Mouse (Mus musculus) lung, embryonic 16.5 days (tissue): ENCODE measurements around the gene Tenm2. TPM values are rescaled to one million over a fixed set of nuclear protein-coding genes. Genes with fewer than 3 reads are reported as not detected.

ENCODE experiments used
- ATAC-seq: fragments of 200-750 bp; cut with Nextera tagmentation; 2 replicates; pipeline ENCODE4 v1.8.0; 2017; ENCODE audit warnings: low read depth, mild to moderate bottlenecking, moderate library complexity
- H3K27ac ChIP-seq: fragments of 300-500 bp; sonication (generic); 2 replicates; pipeline ENCODE4 v1.5.1; 2014; ENCODE audit warnings: mild to moderate bottlenecking, control low read depth, low read length
- H3K27me3 ChIP-seq: fragments of 300-500 bp; sonication (generic); 2 replicates; pipeline ENCODE4 v1.6.1; 2014; ENCODE audit warnings: low read depth, low read length, mixed read lengths; ENCODE audit not compliant: control insufficient read depth, insufficient read depth
- H3K36me3 ChIP-seq: fragments of 300-500 bp; sonication (generic); 2 replicates; pipeline ENCODE4 v1.6.1; 2014; ENCODE audit warnings: low read length; ENCODE audit not compliant: control insufficient read depth, insufficient read depth
- H3K4me1 ChIP-seq: fragments of 300-500 bp; sonication (generic); replicated peaks from 2 replicates; pipeline ENCODE4 v1.6.1; 2014; ENCODE audit warnings: low read length, mixed read lengths; ENCODE audit not compliant: control insufficient read depth, insufficient read depth
- H3K4me2 ChIP-seq: fragments of 300-500 bp; sonication (generic); 2 replicates; pipeline ENCODE4 v1.6.1; 2014; ENCODE audit warnings: low read depth, low read length, control low read depth
- H3K4me3 ChIP-seq: fragments of 300-500 bp; sonication (generic); 2 replicates; pipeline ENCODE4 v1.5.1; 2014; ENCODE audit warnings: mild to moderate bottlenecking, low read length, control low read depth
- H3K9ac ChIP-seq: fragments of 300-500 bp; sonication (generic); 2 replicates; pipeline ENCODE4 v1.6.1; 2014; ENCODE audit warnings: low read length, control low read depth
- H3K9me3 ChIP-seq: fragments of 300-500 bp; sonication (generic); 2 replicates; pipeline ENCODE4 v1.6.1; 2016; ENCODE audit warnings: low read length; ENCODE audit not compliant: control insufficient read depth
- WGBS: fragments of 180-500 bp; shearing (Covaris S2); extraction: QIAGEN DNeasy Blood & Tissue Kit; methylation state at CpG from one replicate; pipeline ENCODE4 v1.1.7; 2014; 5-methylcytosine and 5-hydroxymethylcytosine counted together
- polyA plus RNA-seq: library from polyadenylated mRNA; unstranded; fragments of >200 nt; fragmentation: Nextera tagmentation; extraction: Ambion mirVana; gene quantifications from 2 replicates; pipeline ENCODE4 v1.2.1, GENCODE M21; 2015

The Tenm2 gene
- polyA plus RNA-seq, 1 experiment from 2014 or later: 0.24 TPM

DNA sequence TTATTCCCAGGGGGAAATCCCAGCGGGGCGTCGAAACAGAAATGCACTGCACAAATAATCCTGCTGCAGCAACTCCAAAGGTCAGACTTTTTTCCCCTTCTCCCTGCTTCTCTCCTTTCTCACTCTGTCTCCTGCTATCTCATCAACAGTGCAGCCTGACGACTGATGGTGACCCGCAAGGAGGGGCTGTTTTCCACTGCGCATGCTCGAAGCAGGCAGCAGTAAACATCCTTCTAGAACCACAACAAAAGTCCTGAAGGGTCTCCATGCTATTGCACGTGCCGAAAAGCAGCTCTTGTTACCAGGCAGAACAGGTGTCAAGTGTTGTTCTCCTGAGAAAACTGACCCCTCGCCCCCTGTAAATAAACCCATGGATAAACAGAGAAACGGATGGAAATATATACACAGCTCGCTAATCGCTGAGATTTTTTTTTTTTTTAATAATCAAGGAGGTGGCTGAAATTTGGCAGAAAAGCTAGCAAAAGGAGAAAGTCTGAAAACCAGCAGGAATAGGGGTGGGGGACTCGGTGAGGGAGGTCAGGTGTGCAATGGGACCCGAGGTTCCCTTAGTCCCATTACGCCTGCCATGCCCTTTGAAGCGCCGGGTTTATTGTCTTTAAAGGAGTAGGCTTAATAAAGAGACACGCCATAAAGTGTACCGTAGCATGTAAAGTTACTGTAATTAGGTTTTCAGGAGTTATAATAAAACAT is 958.4 kb downstream of the Tenm2 start:
- Histone ChIP-seq H3K9me3 (no peaks in the 10 kb centered on the region), H3K27ac (no peak overlapping the region), H3K36me3 (no peaks in the 10 kb centered on the region), H3K4me3 (no peak overlapping the region), H3K4me1 (no peaks in the 10 kb centered on the region), H3K4me2 (no peak overlapping the region), H3K9ac (no peak overlapping the region), H3K27me3 (peaks cover 47% of the 10 kb centered on the region)
- no peak for ATAC-seq
- WGBS: 50% methylated on average over 20 of the region's 20 CpGs

- H3K27me3 ChIP-seq: peaks cover 45% of the 10 kb centered on the region
- WGBS: 19% methylated on average over 5 of the region's 5 CpGs
- ATAC-seq: peak; percentile 82
- H3K4me3 ChIP-seq: no peak overlapping the region
- H3K27ac ChIP-seq: no peak overlapping the region
- no peak overlapping the region for H3K4me2 ChIP-seq
- no peaks in the 10 kb centered on the region for H3K9me3 ChIP-seq
- H3K4me1 ChIP-seq: no peaks in the 10 kb centered on the region
- H3K9ac ChIP-seq: no peak overlapping the region
- no peaks in the 10 kb centered on the region for H3K36me3 ChIP-seq
Observed at GRCm38 (mm10) chr11:36276015-36276414, 959.7 kb downstream of the Tenm2 start.

DNA sequence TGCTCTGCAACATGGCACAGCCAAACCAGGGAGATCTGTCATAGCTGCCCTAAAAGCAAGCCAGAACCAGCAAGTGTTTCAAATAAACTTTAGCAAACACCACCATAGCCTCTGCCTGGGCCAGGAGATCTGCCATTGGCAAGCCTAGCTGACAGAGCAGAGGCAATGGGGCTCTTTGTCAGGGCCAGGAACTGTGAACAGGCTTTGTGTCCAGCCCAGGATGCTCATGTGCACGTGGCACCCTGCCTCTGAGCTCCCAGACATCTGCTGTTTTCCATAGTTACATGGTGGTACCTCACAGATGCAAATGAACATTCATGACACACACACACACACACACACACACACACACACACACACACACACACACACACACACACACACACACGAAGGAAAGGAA is 963.6 kb downstream of the Tenm2 start:
- WGBS: 57% methylated on average over 2 of the region's 2 CpGs
- no peaks in the 10 kb centered on the region for H3K4me1 ChIP-seq
- ATAC-seq: no peak
- H3K9ac ChIP-seq: no peak overlapping the region
- no peaks in the 10 kb centered on the region for H3K36me3 ChIP-seq
- H3K27ac ChIP-seq: no peak overlapping the region
- H3K9me3 ChIP-seq: no peaks in the 10 kb centered on the region
- H3K4me3 ChIP-seq: no peak overlapping the region
- H3K4me2 ChIP-seq: no peak overlapping the region
- peaks cover 41% of the 10 kb centered on the region for H3K27me3 ChIP-seq

- H3K4me3 ChIP-seq: no peak overlapping the region
- no peaks in the 10 kb centered on the region for H3K36me3 ChIP-seq
- no peak overlapping the region for H3K27ac ChIP-seq
- WGBS: 82% methylated on average over 6 of the region's 6 CpGs
- no peaks in the 10 kb centered on the region for H3K4me1 ChIP-seq
- no peak overlapping the region for H3K9ac ChIP-seq
- no peak for ATAC-seq
- H3K4me2 ChIP-seq: no peak overlapping the region
- H3K27me3 ChIP-seq: peaks cover 35% of the 10 kb centered on the region
- no peaks in the 10 kb centered on the region for H3K9me3 ChIP-seq
Observed at GRCm38 (mm10) chr11:36269945-36270344, 965.8 kb downstream of the Tenm2 start.

DNA sequence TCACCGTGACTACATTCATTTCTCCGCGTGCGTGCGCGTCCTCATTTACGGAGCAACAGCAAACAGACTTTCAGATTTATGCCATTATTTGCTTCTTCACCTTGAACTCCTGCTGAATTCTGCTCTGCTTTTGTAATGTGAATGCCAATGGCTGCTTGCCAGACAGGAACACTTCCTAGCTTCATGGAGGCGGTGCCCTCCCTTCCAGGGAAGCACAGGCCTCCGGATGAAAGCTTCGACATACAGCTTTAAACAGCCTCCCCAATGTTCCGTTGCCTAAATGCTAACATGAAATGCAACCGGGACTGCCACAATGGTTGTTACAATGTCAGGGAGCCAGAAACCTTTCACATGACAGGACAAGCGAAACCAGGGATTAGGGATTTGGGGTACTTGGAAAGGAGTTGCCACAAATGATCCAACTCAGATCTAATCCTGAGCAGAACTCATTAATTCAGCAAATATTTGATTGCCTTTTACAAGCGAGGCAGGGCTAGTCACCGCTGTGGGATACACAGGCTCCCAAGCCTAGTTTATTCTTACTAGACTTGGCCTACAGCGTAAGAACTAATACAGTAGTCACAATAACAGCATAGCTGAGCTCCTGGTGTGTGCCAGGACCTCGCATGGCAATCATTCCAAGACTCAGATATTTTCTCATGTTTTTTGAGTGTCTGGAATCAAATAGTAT is 970.8 kb downstream of the Tenm2 start:
- ATAC-seq: no peak
- WGBS: 72% methylated on average over 17 of the region's 17 CpGs

DNA sequence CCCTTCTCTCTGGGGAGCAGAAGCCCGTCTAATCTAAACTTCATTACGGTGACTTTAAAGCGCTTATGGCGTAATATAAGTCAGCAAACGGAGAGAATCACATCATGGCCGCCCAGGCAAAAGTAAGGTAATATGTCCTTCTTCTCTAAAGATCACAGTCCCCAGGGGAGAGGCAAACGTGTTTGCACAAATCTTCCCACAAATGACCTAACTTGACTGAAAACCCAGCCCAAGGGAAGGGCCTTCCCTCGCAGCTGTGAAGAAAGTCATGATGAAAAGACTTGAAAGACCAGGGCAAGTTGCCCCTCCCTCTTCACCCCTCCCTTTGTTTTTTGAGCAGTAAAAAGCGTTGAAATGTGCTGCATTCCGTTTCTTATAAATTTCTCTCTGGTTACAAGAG is 971.9 kb downstream of the Tenm2 start:
- Histone ChIP-seq H3K9me3 (no peaks in the 10 kb centered on the region), H3K27me3 (peaks cover 7% of the 10 kb centered on the region), H3K4me2 (no peak overlapping the region), H3K4me3 (no peak overlapping the region), H3K4me1 (no peaks in the 10 kb centered on the region), H3K9ac (no peak overlapping the region), H3K36me3 (no peaks in the 10 kb centered on the region), H3K27ac (no peak overlapping the region)
- WGBS: 61% methylated on average over 10 of the region's 10 CpGs
- ATAC-seq: no peak

More for the DNA sequence above, 970.8 kb downstream of the Tenm2 start:
- no peaks in the 10 kb centered on the region for H3K36me3 ChIP-seq
- H3K9me3 ChIP-seq: no peaks in the 10 kb centered on the region
- H3K4me2 ChIP-seq: no peak overlapping the region
- H3K27ac ChIP-seq: no peak overlapping the region
- H3K4me1 ChIP-seq: no peaks in the 10 kb centered on the region
- no peak overlapping the region for H3K4me3 ChIP-seq
- peaks cover 13% of the 10 kb centered on the region for H3K27me3 ChIP-seq
- H3K9ac ChIP-seq: no peak overlapping the region

DNA sequence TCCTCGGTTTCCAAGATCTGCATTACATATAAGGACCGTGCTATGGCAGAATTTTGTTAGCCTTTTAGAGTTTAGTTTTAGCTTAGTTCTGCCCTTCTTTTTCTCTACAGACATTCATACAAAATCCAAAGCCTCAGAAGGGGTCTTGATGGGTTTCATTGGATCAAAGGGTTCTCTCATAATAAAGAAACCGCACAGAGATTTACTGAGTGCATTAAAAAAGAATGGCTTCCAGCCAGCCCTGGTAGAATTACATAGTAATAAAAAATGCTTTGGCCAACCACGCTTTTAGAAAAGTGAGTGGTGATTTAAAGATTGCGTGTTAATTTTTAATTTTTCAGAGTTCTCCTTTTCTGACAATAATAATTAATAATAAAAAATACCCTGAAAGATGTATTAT is 978.6 kb downstream of the Tenm2 start:
- Histone ChIP-seq H3K4me2 (no peak overlapping the region), H3K9me3 (peaks cover 5% of the 10 kb centered on the region), H3K4me1 (no peaks in the 10 kb centered on the region), H3K27me3 (no peaks in the 10 kb centered on the region), H3K9ac (no peak overlapping the region), H3K36me3 (no peaks in the 10 kb centered on the region), H3K27ac (no peak overlapping the region), H3K4me3 (no peak overlapping the region)
- whole genome bisulfite sequencing: 61% methylated on average over 5 of the region's 5 CpGs
- ATAC-seq: no peak

DNA sequence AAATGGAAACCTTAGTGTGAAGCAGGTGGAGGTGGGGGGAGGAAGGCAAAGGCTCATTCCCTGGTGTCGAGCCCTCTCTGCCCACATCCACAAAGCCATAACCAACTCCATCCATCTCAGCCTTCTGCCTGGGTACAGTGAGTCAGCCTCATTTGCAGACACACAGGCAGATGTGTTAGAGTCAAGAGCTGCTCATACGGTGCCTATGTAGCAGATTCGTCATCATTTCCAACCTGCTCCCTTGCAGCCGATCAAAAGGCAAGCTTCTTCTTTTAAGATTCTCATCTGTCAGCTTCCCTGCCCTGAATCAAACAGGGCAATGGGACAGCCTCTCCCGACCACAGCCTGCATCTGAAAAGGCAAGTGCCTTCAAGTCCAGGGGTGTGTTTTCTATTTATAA is 979.0 kb downstream of the Tenm2 start:
- no peaks in the 10 kb centered on the region for H3K4me1 ChIP-seq
- no peak overlapping the region for H3K4me2 ChIP-seq
- no peak overlapping the region for H3K9ac ChIP-seq
- H3K27me3 ChIP-seq: no peaks in the 10 kb centered on the region
- peaks cover 5% of the 10 kb centered on the region for H3K9me3 ChIP-seq
- no peaks in the 10 kb centered on the region for H3K36me3 ChIP-seq
- ATAC-seq: no peak
- 63% methylated on average over 5 of the region's 5 CpGs for WGBS
- no peak overlapping the region for H3K4me3 ChIP-seq
- no peak overlapping the region for H3K27ac ChIP-seq

DNA sequence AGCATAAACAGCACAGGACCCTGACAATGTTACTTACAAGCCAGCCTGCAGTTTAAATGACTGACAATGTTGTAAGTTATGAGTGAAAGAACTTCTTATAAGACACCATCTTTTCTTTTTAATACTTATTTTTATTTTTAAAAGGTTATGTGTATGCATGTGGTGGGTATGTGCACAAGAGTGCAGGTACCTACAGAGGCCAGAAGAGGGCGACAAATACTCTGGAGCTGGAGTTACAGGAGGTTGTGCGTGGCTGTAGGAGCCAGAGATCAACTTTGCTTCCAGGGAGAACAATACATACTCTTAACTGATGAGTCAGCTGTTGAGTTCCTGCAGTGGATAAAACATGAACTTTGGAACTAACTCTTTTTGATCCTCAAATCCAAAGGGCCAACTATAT is 981.7 kb downstream of the Tenm2 start:
- peaks cover 5% of the 10 kb centered on the region for H3K9me3 ChIP-seq
- ATAC-seq: no peak
- no peak overlapping the region for H3K4me2 ChIP-seq
- no peaks in the 10 kb centered on the region for H3K36me3 ChIP-seq
- H3K9ac ChIP-seq: no peak overlapping the region
- H3K27ac ChIP-seq: no peak overlapping the region
- WGBS: 75% methylated on average over 2 of the region's 2 CpGs
- H3K4me1 ChIP-seq: no peaks in the 10 kb centered on the region
- no peaks in the 10 kb centered on the region for H3K27me3 ChIP-seq
- no peak overlapping the region for H3K4me3 ChIP-seq
